Mouse (Mus musculus) CH12.LX (cell line): ENCODE measurements around the gene Net1. TPM values are rescaled to one million over a fixed set of nuclear protein-coding genes. Genes with fewer than 3 reads are reported as not detected.

Source experiments
- DNase-seq: peaks from one replicate; pipeline ENCODE4 v3.0.0-alpha.2; 2013; ENCODE audit errors: extremely low read depth
- H3K27ac ChIP-seq: 2 replicates; pipeline ENCODE4 v1.5.1; 2012; ENCODE audit warnings: low read depth, mild to moderate bottlenecking, control low read depth, moderate library complexity; ENCODE audit not compliant: insufficient read depth
- H3K27me3 ChIP-seq: replicated peaks from 2 replicates; pipeline ENCODE3; 2012; ENCODE audit warnings: inconsistent platforms
- H3K36me3 ChIP-seq, 2 experiments: replicated peaks in 1 of 2; 2 replicates each; pipeline versions ENCODE3 to v1.6.1; 2012; ENCODE audit warnings: inconsistent platforms in 1 of 2, low read length in 1 of 2, mild to moderate bottlenecking in 1 of 2, mixed read lengths in 1 of 2, moderate library complexity in 1 of 2; ENCODE audit not compliant: control insufficient read depth in 1 of 2, insufficient read depth in 1 of 2
- H3K4me1 ChIP-seq, 2 experiments: 2 replicates each; pipeline ENCODE4 v1.6.1; 2012; ENCODE audit warnings: inconsistent platforms in 1 of 2, moderate library complexity in 1 of 2; ENCODE audit not compliant: insufficient read depth in 2 of 2, control insufficient read depth in 1 of 2
- H3K4me2 ChIP-seq: 2 replicates; pipeline ENCODE4 v1.6.1; 2012; ENCODE audit warnings: low read depth, mild to moderate bottlenecking, control low read depth; ENCODE audit not compliant: poor library complexity, insufficient read depth, severe bottlenecking
- H3K4me3 ChIP-seq, 3 experiments: fragments of 150-350 bp in 1 of 3; sonication (generic) in 1 of 3; replicated peaks in 1 of 3; 2 replicates each; pipeline versions ENCODE3 to v1.5.1; 2011 to 2012; ENCODE audit warnings: low read depth in 2 of 3, low read length in 2 of 3, mild to moderate bottlenecking in 2 of 3, moderate library complexity in 2 of 3, control low read depth in 1 of 3, improper control_type of control experiment in 1 of 3, inconsistent platforms in 1 of 3, mixed read lengths in 1 of 3; ENCODE audit not compliant: poor library complexity in 1 of 3
- H3K79me2 ChIP-seq: replicated peaks from 2 replicates; pipeline ENCODE4 v1.6.1; 2012; ENCODE audit warnings: mild to moderate bottlenecking, moderate library complexity; ENCODE audit not compliant: control insufficient read depth, poor library complexity, insufficient read depth, severe bottlenecking; ENCODE audit errors: extremely low read depth
- H3K9ac ChIP-seq: 2 replicates; pipeline ENCODE4 v1.6.1; 2012; ENCODE audit warnings: low read depth, mild to moderate bottlenecking, control low read depth, moderate library complexity; ENCODE audit not compliant: insufficient read depth
- H3K9me3 ChIP-seq: replicated peaks from 2 replicates; pipeline ENCODE3; 2012; ENCODE audit warnings: low read length, inconsistent platforms, mixed read lengths
- CHD1 ChIP-seq: IDR thresholded peaks from 2 replicates; pipeline ENCODE4 v1.6.1; 2012; ENCODE audit warnings: low read depth, low read length, improper control_type of control experiment, inconsistent platforms
- ETS1 ChIP-seq: conservative IDR thresholded peaks from 2 replicates; pipeline ENCODE4 v1.6.1; 2012; ENCODE audit warnings: low read depth, mild to moderate bottlenecking, inconsistent platforms, low read length, improper control_type of control experiment, moderate library complexity
- IRF4 ChIP-seq: IDR thresholded peaks from 2 replicates; pipeline ENCODE4 v1.6.1; 2014; ENCODE audit warnings: low read depth, mild to moderate bottlenecking, inconsistent platforms, low read length, improper control_type of control experiment
- JUN ChIP-seq: IDR thresholded peaks from 2 replicates; pipeline ENCODE4 v1.6.1; 2011; ENCODE audit warnings: low read depth, mild to moderate bottlenecking, low read length, improper control_type of control experiment, moderate library complexity; ENCODE audit not compliant: insufficient read depth
- JUND ChIP-seq: conservative IDR thresholded peaks from 2 replicates; pipeline ENCODE4 v1.6.1; 2011; ENCODE audit warnings: low read depth, low read length, improper control_type of control experiment
- KAT2A ChIP-seq: IDR thresholded peaks from 2 replicates; pipeline ENCODE4 v1.6.1; 2012; ENCODE audit warnings: low read length, improper control_type of control experiment, inconsistent platforms; ENCODE audit not compliant: insufficient replicate concordance
- MAFK ChIP-seq: IDR thresholded peaks from 2 replicates; pipeline ENCODE4 v1.6.1; 2011; ENCODE audit warnings: low read length, improper control_type of control experiment; ENCODE audit not compliant: insufficient replicate concordance
- MEF2A ChIP-seq: IDR thresholded peaks from 2 replicates; pipeline ENCODE4 v1.6.1; 2014; ENCODE audit warnings: low read depth, mild to moderate bottlenecking, inconsistent platforms, low read length, improper control_type of control experiment, borderline replicate concordance
- MYC ChIP-seq: IDR thresholded peaks from 2 replicates; pipeline ENCODE4 v1.6.1; 2011; ENCODE audit warnings: low read depth, mild to moderate bottlenecking, improper control_type of control experiment, low read length
- NRF1 ChIP-seq: IDR thresholded peaks from 2 replicates; pipeline ENCODE4 v1.6.1; 2014; ENCODE audit warnings: low read depth, mild to moderate bottlenecking, inconsistent platforms, low read length, improper control_type of control experiment, moderate library complexity
- PAX5 ChIP-seq: IDR thresholded peaks from 2 replicates; pipeline ENCODE4 v1.6.1; 2012; ENCODE audit warnings: low read length, inconsistent platforms, mixed read lengths
- POLR2A ChIP-seq: IDR thresholded peaks from 2 replicates; pipeline ENCODE4 v1.6.1; 2011; ENCODE audit warnings: low read depth, mild to moderate bottlenecking, improper control_type of control experiment, low read length
- POLR2AphosphoS2 ChIP-seq: IDR thresholded peaks from 2 replicates; pipeline ENCODE4 v1.6.1; 2011; ENCODE audit warnings: low read depth, low read length, improper control_type of control experiment
- RCOR1 ChIP-seq: conservative IDR thresholded peaks from 2 replicates; pipeline ENCODE4 v1.6.1; 2012; ENCODE audit warnings: low read depth, mild to moderate bottlenecking, inconsistent platforms, low read length, improper control_type of control experiment
- SIN3A ChIP-seq: IDR thresholded peaks from 2 replicates; pipeline ENCODE4 v1.6.1; 2012; ENCODE audit warnings: low read length, improper control_type of control experiment, inconsistent platforms
- SMC3 ChIP-seq: IDR thresholded peaks from 2 replicates; pipeline ENCODE4 v1.6.1; 2011; ENCODE audit warnings: low read depth, low read length, improper control_type of control experiment
- TCF12 ChIP-seq: IDR thresholded peaks from 2 replicates; pipeline ENCODE4 v1.6.1; 2014; ENCODE audit warnings: low read depth, mild to moderate bottlenecking, inconsistent platforms, low read length, improper control_type of control experiment
- ZNF384 ChIP-seq: IDR thresholded peaks from 2 replicates; pipeline ENCODE4 v1.6.1; 2012; ENCODE audit warnings: low read depth, low read length, improper control_type of control experiment, inconsistent platforms
- dilution Hi-C: fragments of 300-500 bp; cut with MboI; formaldehyde crosslinking; loops from 2 replicates; pipeline ENCODE4 v1.14.3; 2020; ENCODE audit warnings: low sequenced_read_pairs; ENCODE audit not compliant: extremely low pct_unique_long_range_greater_than_20kb, extremely low pct_ligation_motif_present
- in situ Hi-C: fragments of 300-500 bp; cut with MboI; formaldehyde crosslinking; loops from 3 replicates; pipeline ENCODE4 v1.14.3; 2019; ENCODE audit warnings: low sequenced_read_pairs, low pct_ligation_motif_present, low pct_unique_long_range_greater_than_20kb, mixed read lengths
- polyA plus RNA-seq: library from polyadenylated mRNA; unstranded; fragments of >175 nt; gene quantifications from 2 replicates; pipeline ENCODE4 v1.2.1, GENCODE M21; 2012; ENCODE audit warnings: low read depth; ENCODE audit not compliant: insufficient read length
- total RNA-seq, 2 experiments: library from RNA; depleted of rRNA; stranded (reverse); fragments of 300-350 nt in 1 of 2; fragments of >200 nt in 1 of 2; gene quantifications; 2 replicates each; pipeline ENCODE4 v1.2.3; 2012 to 2014

Gene Net1
- total and polyA plus RNA-seq, 3 experiments, result 15.7 to 46.4 (median 22.7) TPM

GRCm38 (mm10) chr13:3913504-3913903 is 4.5 kb downstream of the Net1 start:
- H3K4me2 ChIP-seq, result no peak overlapping the region
- TF ChIP-seq ETS1, result no peak
- TF ChIP-seq RCOR1, result no peak
- TF ChIP-seq IRF4, result no peak
- TF ChIP-seq TCF12, result no peak
- TF ChIP-seq JUN, result no peak
- TF ChIP-seq SMC3, result no peak
- no peak for TF ChIP-seq KAT2A
- TF ChIP-seq MAFK, result no peak
- TF ChIP-seq NRF1, result no peak
- no peak for TF ChIP-seq JUND
- TF ChIP-seq MYC, result no peak
- no peak for TF ChIP-seq SIN3A
- TF ChIP-seq PAX5, result no peak
- TF ChIP-seq POLR2AphosphoS2, result no peak
- TF ChIP-seq MEF2A, result no peak
- no peak for TF ChIP-seq ZNF384
- in situ Hi-C loops (loop anchor here (25.0 kb wide), 1 partner anchor 501 kb away; no protein-coding TSS in a partner anchor), dilution Hi-C loops (no loop called here)
- H3K27ac ChIP-seq, result no peak overlapping the region
- DNase-seq, result no peak
- no peak overlapping the region for H3K4me3 ChIP-seq
- H3K9ac ChIP-seq, result no peak overlapping the region
- peaks cover 5% of the 10 kb centered on the region for H3K9me3 ChIP-seq
- peaks cover 3 to 39% of the 10 kb centered on the region in 2 experiments for H3K36me3 ChIP-seq
- H3K27me3 ChIP-seq, result no peaks in the 10 kb centered on the region
- H3K4me1 ChIP-seq, result peaks cover 0 to 24% of the 10 kb centered on the region in 2 experiments; a peak in 2 of 4 replicates
- peaks cover 5% of the 10 kb centered on the region for H3K79me2 ChIP-seq

GRCm38 (mm10) chr13:3910356-3910755 is 7.7 kb downstream of the Net1 start:
- Histone ChIP-seq H3K9ac (no peak overlapping the region), H3K4me3 (no peak overlapping the region), H3K4me1 (peaks cover 2 to 33% of the 10 kb centered on the region in 2 experiments), H3K27ac (no peak overlapping the region), H3K27me3 (no peaks in the 10 kb centered on the region), H3K36me3 (peaks cover 3 to 34% of the 10 kb centered on the region in 2 experiments), H3K9me3 (no peaks in the 10 kb centered on the region), H3K4me2 (no peak overlapping the region), H3K79me2 (no peaks in the 10 kb centered on the region; the same call in none of the 2 replicates)
- in situ Hi-C loops (loop anchor here (25.0 kb wide), 1 partner anchor 498 kb away; no protein-coding TSS in a partner anchor), dilution Hi-C loops (no loop called here)
- no peak for TF ChIP-seq POLR2A
- TF ChIP-seq JUND, result no peak
- TF ChIP-seq SMC3, result no peak
- no peak for TF ChIP-seq ETS1
- no peak for TF ChIP-seq CHD1
- no peak for DNase-seq
